Mouse (Mus musculus): Measurements from ENCODE around the gene Prdm1. TPM values are rescaled to one million over a fixed set of nuclear protein-coding genes. Genes with fewer than 3 reads are reported as not detected.

Prdm1 gene
- 7.9 TPM for polyA plus RNA-seq (2015; fragmentation: Illumina TruSeq; extraction: RNeasy Lipid Tissue Mini Kit (QIAGEN cat#74804); ENCODE audit: insufficient read depth, low replicate concordance)

GRCm38 (mm10) chr10:44528291-44529082 lies at the start of gene Prdm1:
Gene Prdm1 (minus strand): TSS chr10:44528501.

Measured in spleen, adult 10 weeks (tissue).